Mouse (Mus musculus) heart, embryonic 12.5 days (tissue): Measurements from ENCODE around the gene Cdsn. TPM values are rescaled to one million over a fixed set of nuclear protein-coding genes. Genes with fewer than 3 reads are reported as not detected.

Experiments used
- ATAC-seq: fragments of 200-750 bp; cut with Nextera tagmentation; 2 replicates; pipeline ENCODE4 v1.8.0; 2017; ENCODE audit warnings: moderate TSS enrichment, moderate library complexity; ENCODE audit not compliant: insufficient number of reproducible peaks, low FRiP score
- H3K27ac ChIP-seq: fragments of 300-500 bp; sonication (generic); 2 replicates; pipeline ENCODE4 v1.5.1; 2016; ENCODE audit warnings: mild to moderate bottlenecking, moderate library complexity; ENCODE audit not compliant: poor library complexity, severe bottlenecking
- H3K27me3 ChIP-seq: fragments of 300-500 bp; sonication (generic); replicated peaks from 2 replicates; pipeline ENCODE4 v1.6.1; 2016; ENCODE audit warnings: mild to moderate bottlenecking, moderate library complexity
- H3K36me3 ChIP-seq: fragments of 300-500 bp; sonication (generic); 2 replicates; pipeline ENCODE4 v1.6.1; 2016; ENCODE audit warnings: mild to moderate bottlenecking, moderate library complexity
- H3K4me1 ChIP-seq: fragments of 300-500 bp; sonication (generic); replicated peaks from 2 replicates; pipeline ENCODE4 v1.6.1; 2016; ENCODE audit warnings: mild to moderate bottlenecking
- H3K4me2 ChIP-seq: fragments of 300-500 bp; sonication (generic); 2 replicates; pipeline ENCODE4 v1.6.1; 2016; ENCODE audit warnings: mild to moderate bottlenecking, moderate library complexity
- H3K4me3 ChIP-seq: fragments of 300-500 bp; sonication (generic); 2 replicates; pipeline ENCODE4 v1.5.1; 2016; ENCODE audit warnings: mild to moderate bottlenecking
- H3K9ac ChIP-seq: fragments of 300-500 bp; sonication (generic); 2 replicates; pipeline ENCODE4 v1.6.1; 2016; ENCODE audit warnings: mild to moderate bottlenecking, moderate library complexity
- H3K9me3 ChIP-seq: fragments of 300-500 bp; sonication (generic); replicated peaks from 2 replicates; pipeline ENCODE4 v1.6.1; 2016; ENCODE audit warnings: mild to moderate bottlenecking, moderate library complexity
- WGBS: fragments of 180-500 bp; shearing (Covaris S2); methylation state at CpG from one replicate; pipeline ENCODE4 v1.1.7; 2016; 5-methylcytosine and 5-hydroxymethylcytosine counted together
- polyA plus RNA-seq: library from polyadenylated mRNA; unstranded; fragments of >200 nt; fragmentation: Nextera tagmentation; extraction: Ambion mirVana; gene quantifications from 2 replicates; pipeline ENCODE4 v1.2.1, GENCODE M21; 2016

The Cdsn gene
- polyA plus RNA-seq, 1 experiment from 2014 or later, result 0.46 TPM

DNA sequence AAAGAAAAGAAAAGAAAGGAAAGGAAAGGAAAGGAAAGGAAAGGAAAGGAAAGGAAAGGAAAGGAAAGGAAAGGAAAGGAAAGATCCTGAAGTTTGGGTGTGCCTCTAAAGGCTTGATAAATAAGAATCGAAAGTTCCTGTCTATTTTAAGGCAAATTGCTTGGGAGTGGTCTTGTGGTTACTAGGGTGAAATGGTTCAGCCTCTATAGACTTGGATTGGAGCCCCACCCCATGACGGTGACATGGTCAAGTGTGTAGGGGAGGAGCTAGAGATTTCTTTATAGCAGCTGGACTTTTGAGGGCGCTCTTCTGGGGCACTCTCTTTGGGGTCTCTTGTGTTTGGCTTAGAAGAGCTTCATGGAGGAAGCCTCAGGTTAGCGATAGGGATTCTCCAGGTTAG lies 41.9 kb downstream of the Cdsn start:
- H3K27me3 ChIP-seq, result no peaks in the 10 kb centered on the region
- H3K4me3 ChIP-seq, result no peak overlapping the region
- H3K9me3 ChIP-seq, result no peaks in the 10 kb centered on the region; the same call in 1 of the 2 replicates
- H3K4me1 ChIP-seq, result no peaks in the 10 kb centered on the region
- H3K4me2 ChIP-seq, result no peak overlapping the region
- H3K9ac ChIP-seq, result no peak overlapping the region
- 26% methylated on average over 4 of the region's 4 CpGs for WGBS
- no peak for ATAC-seq
- no peak overlapping the region for H3K27ac ChIP-seq
- no peaks in the 10 kb centered on the region for H3K36me3 ChIP-seq

DNA sequence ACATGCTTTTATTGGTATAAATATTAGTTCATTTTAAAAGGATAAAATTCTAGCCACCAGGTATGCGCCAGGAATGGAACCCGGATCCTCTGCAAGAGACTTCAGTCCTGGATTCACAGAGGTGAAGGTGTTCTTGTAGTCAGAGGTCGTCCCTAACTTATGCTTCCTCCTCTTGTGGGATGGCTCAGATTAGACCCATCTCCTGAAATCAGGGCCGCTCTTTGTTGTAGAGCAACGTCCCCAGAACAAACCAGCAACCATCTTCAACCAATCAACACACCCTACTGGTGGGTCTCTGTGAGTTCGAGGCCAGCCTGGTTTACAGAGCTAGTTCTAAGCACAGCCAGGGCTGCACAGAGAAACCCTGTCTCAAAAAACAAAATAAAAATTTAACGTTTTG lies 42.5 kb downstream of the Cdsn start:
- no peak overlapping the region for H3K4me3 ChIP-seq
- no peak overlapping the region for H3K27ac ChIP-seq
- H3K27me3 ChIP-seq, result no peaks in the 10 kb centered on the region
- no peaks in the 10 kb centered on the region for H3K4me1 ChIP-seq
- H3K36me3 ChIP-seq, result no peaks in the 10 kb centered on the region
- H3K4me2 ChIP-seq, result no peak overlapping the region
- WGBS, result 74% methylated on average over 7 of the region's 7 CpGs
- H3K9me3 ChIP-seq, result no peaks in the 10 kb centered on the region; the same call in 1 of the 2 replicates
- ATAC-seq, result no peak
- H3K9ac ChIP-seq, result no peak overlapping the region

DNA sequence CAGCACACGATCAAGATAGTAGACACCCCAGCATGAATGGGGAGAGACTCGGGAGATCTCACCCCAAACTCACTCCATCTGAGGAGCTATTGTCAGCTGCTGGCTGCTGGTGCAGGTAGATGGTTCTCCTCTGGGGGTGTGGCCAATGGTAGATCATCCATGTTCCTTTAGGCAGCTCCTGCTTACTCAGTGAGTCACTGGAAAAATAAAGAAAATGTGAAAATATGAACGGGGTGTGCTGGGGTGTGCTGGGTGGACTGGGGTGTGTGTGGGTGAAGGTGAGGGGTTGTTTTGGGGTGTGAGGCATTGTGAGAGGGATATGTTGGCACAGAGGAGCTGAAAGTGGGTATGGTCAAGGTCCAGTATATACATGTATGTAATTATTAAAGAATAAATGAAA lies 45.5 kb downstream of the Cdsn start:
- Histone ChIP-seq H3K27ac (no peak overlapping the region), H3K4me3 (no peak overlapping the region), H3K4me2 (no peak overlapping the region), H3K27me3 (peaks cover 6% of the 10 kb centered on the region), H3K4me1 (no peaks in the 10 kb centered on the region), H3K9ac (no peak overlapping the region), H3K36me3 (no peaks in the 10 kb centered on the region), H3K9me3 (no peaks in the 10 kb centered on the region; the same call in 1 of the 2 replicates)
- no peak for ATAC-seq
- 86% methylated on average over 3 of the region's 3 CpGs for WGBS

DNA sequence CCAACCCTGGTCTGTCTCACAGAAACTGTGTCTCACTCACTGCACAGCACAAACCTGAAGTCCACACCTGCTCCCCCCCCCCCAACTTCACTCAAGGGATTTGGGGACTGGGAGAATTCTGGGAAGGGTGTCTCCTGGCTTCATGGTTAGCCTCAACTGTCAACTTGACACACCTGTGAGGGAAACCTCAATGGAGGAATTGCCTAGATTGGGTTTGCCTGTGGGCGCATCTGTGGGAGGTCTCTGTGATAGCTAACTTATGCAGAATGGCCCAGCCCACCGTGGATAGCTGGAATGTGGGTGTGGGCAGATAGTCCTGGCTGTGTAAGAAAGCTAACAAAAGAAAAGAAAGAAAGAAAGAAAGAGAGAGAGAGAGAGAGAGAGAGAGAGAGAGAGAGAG lies 49.3 kb downstream of the Cdsn start, which contains the start of gene Sfta2:
TSS of gene Sfta2 (plus strand) at position 301 of the 400 bp plus-strand sequence.
- no peak within 1 kb of the TSS for H3K4me2 ChIP-seq
- ATAC-seq, result no peak
- H3K36me3 ChIP-seq, result no peaks in the 10 kb centered on the region
- no peak within 1 kb of the TSS for H3K27ac ChIP-seq
- no peaks in the 10 kb centered on the region; the same call in 1 of the 2 replicates for H3K9me3 ChIP-seq
- H3K4me1 ChIP-seq, result no peaks in the 10 kb centered on the region
- H3K4me3 ChIP-seq, result no peak within 1 kb of the TSS
- peaks cover 15% of the 10 kb centered on the region for H3K27me3 ChIP-seq
- 53% methylated on average over 2 of the region's 2 CpGs for WGBS
- no peak within 1 kb of the TSS for H3K9ac ChIP-seq

DNA sequence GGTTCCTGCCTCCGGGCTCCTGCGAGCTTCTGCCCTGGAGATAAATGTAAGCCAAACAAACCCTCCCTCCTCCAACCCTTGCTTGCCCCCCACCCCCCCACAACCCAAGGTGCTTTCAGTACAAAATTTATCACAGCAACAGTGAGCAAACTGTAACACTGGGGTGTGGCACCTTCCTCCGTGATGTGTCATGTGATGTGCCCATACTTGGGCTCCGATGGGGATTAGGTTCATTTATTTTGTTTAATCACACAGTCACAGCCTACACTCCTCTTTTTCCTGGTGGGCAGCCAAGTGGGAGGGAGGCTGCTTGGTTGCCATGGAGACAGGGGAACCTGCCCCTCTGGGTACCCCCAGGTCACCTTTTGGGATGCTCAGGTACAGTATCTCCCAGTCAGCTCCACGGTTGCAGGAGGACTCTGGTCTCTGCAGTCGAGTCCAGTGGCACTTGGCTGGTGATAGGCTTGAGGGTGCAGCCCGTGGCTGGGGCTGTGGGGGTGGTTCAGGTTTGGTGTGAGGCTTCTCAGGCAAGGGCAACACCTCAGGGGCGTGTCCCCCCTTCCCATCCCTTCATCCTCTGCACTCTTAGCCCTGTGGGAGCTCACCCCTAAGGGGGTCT lies 49.9 kb downstream of the Cdsn start:
- no peak for ATAC-seq
- Histone ChIP-seq H3K9me3 (no peaks in the 10 kb centered on the region; the same call in 1 of the 2 replicates), H3K36me3 (no peaks in the 10 kb centered on the region), H3K4me2 (no peak overlapping the region), H3K4me3 (no peak overlapping the region), H3K9ac (no peak overlapping the region), H3K4me1 (no peaks in the 10 kb centered on the region), H3K27ac (no peak overlapping the region), H3K27me3 (peaks cover 15% of the 10 kb centered on the region)
- 43% methylated on average over 8 of the region's 8 CpGs for WGBS

Other genes starting within 250 kb of the Cdsn start
- 0.08 and 0.14 TPM in 2 replicates for gene H2-Q1, start 231.7 kb upstream of the Cdsn start, polyA plus RNA-seq
- 4.1 and 5.0 TPM in 2 replicates for gene H2-Q2, start 209.9 kb upstream of the Cdsn start, polyA plus RNA-seq
- gene H2-Q4, start 172.5 kb upstream of the Cdsn start, polyA plus RNA-seq, result 1.9 and 2.5 TPM in 2 replicates
- gene H2-Q6, start 127.3 kb upstream of the Cdsn start, polyA plus RNA-seq, result 0.57 TPM in 1 of 2 replicates, not detected in the other
- 0.83 and 1.0 TPM in 2 replicates for gene H2-Q7, start 113.0 kb upstream of the Cdsn start, polyA plus RNA-seq
- 0.31 and 1.2 TPM in 2 replicates for gene H2-Q10, start 82.0 kb upstream of the Cdsn start, polyA plus RNA-seq
- gene Pou5f1, start 46.1 kb upstream of the Cdsn start, polyA plus RNA-seq, result not detected in 2 replicates
- 49.6 and 49.8 TPM in 2 replicates for gene Tcf19, start 35.3 kb upstream of the Cdsn start, polyA plus RNA-seq
- gene Cchcr1, start 35.0 kb upstream of the Cdsn start, polyA plus RNA-seq, result 15.9 and 17.7 TPM in 2 replicates
- 0.39 and 0.49 TPM in 2 replicates for gene Psors1c2, start 18.9 kb upstream of the Cdsn start, polyA plus RNA-seq
- not detected in 2 replicates for gene 2300002M23Rik, start 15.3 kb downstream of the Cdsn start, polyA plus RNA-seq
- not detected in 2 replicates for gene Sfta2, start 49.4 kb downstream of the Cdsn start, polyA plus RNA-seq
- not detected in 2 replicates for gene Gm9573, start 74.5 kb downstream of the Cdsn start, polyA plus RNA-seq
- 0.14 and 0.37 TPM in 2 replicates for gene Mucl3, start 91.6 kb downstream of the Cdsn start, polyA plus RNA-seq
- 16.1 and 17.4 TPM in 2 replicates for gene Vars2, start 115.5 kb downstream of the Cdsn start, polyA plus RNA-seq
- gene Gtf2h4, start 121.6 kb downstream of the Cdsn start, polyA plus RNA-seq, result 22.2 and 24.5 TPM in 2 replicates
- gene Ddr1, start 152.5 kb downstream of the Cdsn start, polyA plus RNA-seq, result 162 and 167 TPM in 2 replicates